Mouse (Mus musculus) embryonic facial prominence, embryonic 11.5 days (tissue): ENCODE measurements around the gene Trpv6. TPM values are rescaled to one million over a fixed set of nuclear protein-coding genes. Genes with fewer than 3 reads are reported as not detected.
A peak's percentile ranks its signal among the peaks of the same experiment; 100 is the strongest.

Source experiments
- ATAC-seq: fragments of 200-750 bp; cut with Nextera tagmentation; replicated peaks from 2 replicates; pipeline ENCODE4 v1.8.0; 2017; ENCODE audit warnings: low read depth; ENCODE audit not compliant: insufficient number of reproducible peaks, low FRiP score, low TSS enrichment
- DNase-seq: peaks from one replicate; pipeline ENCODE4 v3.0.0-alpha.2; 2015; ENCODE audit warnings: low spot score
- H3K27ac ChIP-seq: fragments of 300-500 bp; sonication (generic); replicated peaks from 2 replicates; pipeline ENCODE4 v1.5.1; 2014; ENCODE audit warnings: mild to moderate bottlenecking, low read depth, low read length, control low read depth
- H3K27me3 ChIP-seq: fragments of 300-500 bp; sonication (generic); 2 replicates; pipeline ENCODE4 v1.6.1; 2014; ENCODE audit warnings: mild to moderate bottlenecking, low read length, moderate library complexity, mixed read lengths; ENCODE audit not compliant: control insufficient read depth, insufficient read depth
- H3K36me3 ChIP-seq: fragments of 300-500 bp; sonication (generic); replicated peaks from 2 replicates; pipeline ENCODE4 v1.6.1; 2014; ENCODE audit warnings: low read depth, mild to moderate bottlenecking, low read length, moderate library complexity, mixed read lengths; ENCODE audit not compliant: control insufficient read depth, insufficient read depth
- H3K4me1 ChIP-seq: fragments of 300-500 bp; sonication (generic); 2 replicates; pipeline ENCODE4 v1.6.1; 2014; ENCODE audit warnings: low read length, mixed read lengths; ENCODE audit not compliant: control insufficient read depth, insufficient read depth
- H3K4me2 ChIP-seq: fragments of 300-500 bp; sonication (generic); 2 replicates; pipeline ENCODE4 v1.6.1; 2014; ENCODE audit warnings: low read depth, mild to moderate bottlenecking, control low read depth, low read length, moderate library complexity
- H3K4me3 ChIP-seq: fragments of 300-500 bp; sonication (generic); 2 replicates; pipeline ENCODE4 v1.5.1; 2014; ENCODE audit warnings: low read depth, low read length, control low read depth
- H3K9ac ChIP-seq: fragments of 300-500 bp; sonication (generic); replicated peaks from 2 replicates; pipeline ENCODE4 v1.6.1; 2014; ENCODE audit warnings: mild to moderate bottlenecking, control low read depth, low read length
- H3K9me3 ChIP-seq: fragments of 300-500 bp; sonication (generic); replicated peaks from 2 replicates; pipeline ENCODE4 v1.6.1; 2016; ENCODE audit warnings: mild to moderate bottlenecking, low read length, inconsistent platforms, mixed read lengths; ENCODE audit not compliant: control insufficient read depth
- WGBS: fragments of 180-500 bp; shearing (Covaris S2); extraction: QIAGEN DNeasy Blood & Tissue Kit; methylation state at CpG from one replicate; pipeline ENCODE4 v1.1.7; 2014; 5-methylcytosine and 5-hydroxymethylcytosine counted together
- polyA plus RNA-seq: library from polyadenylated mRNA; unstranded; fragments of >200 nt; fragmentation: Nextera tagmentation; extraction: Ambion mirVana; gene quantifications from 2 replicates; pipeline ENCODE4 v1.2.1, GENCODE M21; 2014

Gene Trpv6
- polyA plus RNA-seq, 1 experiment from 2014 or later = 0.56 TPM

- WGBS = 29% methylated on average over 3 of the region's 3 CpGs
Observed at GRCm38 (mm10) chr6:41640449-41640848, 4.2 kb upstream of the Trpv6 start.

GRCm38 (mm10) chr6:41637927-41638506 is 1.8 kb upstream of the Trpv6 start:
- no peaks in the 10 kb centered on the region for H3K27me3 ChIP-seq
- H3K4me1 ChIP-seq = no peaks in the 10 kb centered on the region
- WGBS = 83% methylated on average over 6 of the region's 6 CpGs
- H3K4me3 ChIP-seq = no peak overlapping the region
- no peak overlapping the region for H3K27ac ChIP-seq
- H3K36me3 ChIP-seq = no peaks in the 10 kb centered on the region
- no peak overlapping the region for H3K9ac ChIP-seq
- no peaks in the 10 kb centered on the region for H3K9me3 ChIP-seq
- DNase-seq (no peak), ATAC-seq (no peak)
- H3K4me2 ChIP-seq = no peak overlapping the region

More at GRCm38 (mm10) chr6:41640449-41640848, 4.2 kb upstream of the Trpv6 start:
- H3K4me2 ChIP-seq = no peak overlapping the region
- H3K9me3 ChIP-seq = no peaks in the 10 kb centered on the region
- no peak for ATAC-seq
- no peak overlapping the region for H3K4me3 ChIP-seq
- H3K9ac ChIP-seq = no peak overlapping the region
- H3K36me3 ChIP-seq = no peaks in the 10 kb centered on the region
- DNase-seq = peak; percentile 4
- no peak overlapping the region for H3K27ac ChIP-seq
- no peaks in the 10 kb centered on the region for H3K27me3 ChIP-seq
- no peaks in the 10 kb centered on the region for H3K4me1 ChIP-seq

DNA sequence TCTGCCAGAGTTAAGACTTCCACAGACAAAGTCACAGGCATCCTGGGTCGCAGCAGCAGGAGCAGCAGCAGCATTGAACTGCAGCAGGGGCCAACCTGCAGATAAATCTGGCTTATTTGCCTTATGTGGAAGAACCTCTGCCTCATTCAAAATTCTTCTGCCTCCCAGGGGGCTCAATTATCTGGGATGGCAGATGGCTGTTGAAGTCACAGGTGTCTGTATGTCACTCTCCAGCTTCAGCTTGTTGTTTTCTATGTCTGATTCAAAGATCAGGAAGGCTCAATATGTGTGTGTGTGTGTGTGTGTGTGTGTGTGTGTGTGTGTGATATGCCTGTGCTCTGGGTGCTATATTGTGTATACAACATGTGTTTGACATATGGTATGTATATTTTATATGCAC is 1.2 kb upstream of the Trpv6 start:
- ATAC-seq (no peak), DNase-seq (no peak)
- Histone ChIP-seq H3K27ac (no peak overlapping the region), H3K9ac (no peak overlapping the region), H3K36me3 (no peaks in the 10 kb centered on the region), H3K4me1 (no peaks in the 10 kb centered on the region), H3K4me2 (no peak overlapping the region), H3K27me3 (no peaks in the 10 kb centered on the region), H3K9me3 (no peaks in the 10 kb centered on the region), H3K4me3 (no peak overlapping the region)
- WGBS = 14% methylated on average over 1 of the region's 1 CpGs

DNA sequence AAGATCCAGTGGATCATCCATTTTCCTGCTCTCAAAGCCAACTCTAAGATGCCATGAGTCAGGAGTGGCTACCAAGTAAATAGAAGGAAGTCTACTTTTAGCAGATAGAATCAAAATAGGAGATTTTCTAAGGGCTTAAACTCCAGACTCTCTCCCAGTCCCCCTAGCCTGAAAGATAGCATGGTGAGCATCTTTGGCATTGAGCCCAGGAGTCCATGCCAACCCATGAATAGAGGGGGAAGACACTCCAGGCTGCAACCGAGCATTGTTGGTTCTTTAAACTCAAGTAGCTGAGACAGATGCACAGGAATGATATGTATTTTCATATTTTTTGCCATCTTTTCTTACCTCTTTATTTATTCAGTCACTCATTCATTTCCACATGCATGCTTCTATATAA is 994 bp downstream of the Trpv6 start:
- WGBS = 67% methylated on average over 1 of the region's 1 CpGs
- H3K36me3 ChIP-seq = no peaks in the 10 kb centered on the region
- H3K27ac ChIP-seq = no peak overlapping the region
- H3K4me2 ChIP-seq = no peak overlapping the region
- H3K9me3 ChIP-seq = no peaks in the 10 kb centered on the region
- no peak overlapping the region for H3K4me3 ChIP-seq
- ATAC-seq = no peak
- H3K4me1 ChIP-seq = no peaks in the 10 kb centered on the region
- no peak overlapping the region for H3K9ac ChIP-seq
- H3K27me3 ChIP-seq = no peaks in the 10 kb centered on the region
- DNase-seq = no peak

- WGBS = 85% methylated on average over 4 of the region's 4 CpGs
- Histone ChIP-seq H3K27ac (no peak overlapping the region), H3K4me3 (no peak overlapping the region), H3K36me3 (no peaks in the 10 kb centered on the region), H3K4me2 (no peak overlapping the region), H3K4me1 (no peaks in the 10 kb centered on the region), H3K27me3 (no peaks in the 10 kb centered on the region), H3K9me3 (no peaks in the 10 kb centered on the region), H3K9ac (no peak overlapping the region)
- DNase-seq (no peak), ATAC-seq (no peak)
Observed at GRCm38 (mm10) chr6:41631549-41631948, 4.7 kb downstream of the Trpv6 start.

DNA sequence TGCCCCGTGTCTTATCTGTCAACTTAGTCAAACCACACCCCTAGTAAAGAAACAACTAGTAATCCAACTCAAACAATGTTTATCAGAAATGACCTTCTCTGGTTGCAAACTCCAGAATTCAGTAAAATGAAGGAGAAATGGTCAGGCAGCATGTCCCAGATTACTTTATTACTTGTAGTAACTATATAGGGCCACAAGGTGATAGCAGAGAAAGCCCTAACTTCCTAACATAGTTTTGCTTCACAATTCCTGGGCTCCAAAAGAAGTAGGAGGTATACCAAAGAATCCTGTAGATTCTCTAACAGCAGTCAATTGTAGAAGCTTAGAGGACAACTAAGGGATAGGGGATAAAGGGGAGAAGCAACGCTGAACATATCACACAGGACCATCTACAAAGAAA is 5.4 kb downstream of the Trpv6 start:
- H3K4me1 ChIP-seq = no peaks in the 10 kb centered on the region
- ATAC-seq (no peak), DNase-seq (no peak)
- no peak overlapping the region for H3K4me3 ChIP-seq
- no peaks in the 10 kb centered on the region for H3K9me3 ChIP-seq
- no peaks in the 10 kb centered on the region for H3K36me3 ChIP-seq
- no peak overlapping the region for H3K27ac ChIP-seq
- no peak overlapping the region for H3K4me2 ChIP-seq
- H3K27me3 ChIP-seq = no peaks in the 10 kb centered on the region
- 76% methylated on average over 2 of the region's 2 CpGs for WGBS
- no peak overlapping the region for H3K9ac ChIP-seq

DNA sequence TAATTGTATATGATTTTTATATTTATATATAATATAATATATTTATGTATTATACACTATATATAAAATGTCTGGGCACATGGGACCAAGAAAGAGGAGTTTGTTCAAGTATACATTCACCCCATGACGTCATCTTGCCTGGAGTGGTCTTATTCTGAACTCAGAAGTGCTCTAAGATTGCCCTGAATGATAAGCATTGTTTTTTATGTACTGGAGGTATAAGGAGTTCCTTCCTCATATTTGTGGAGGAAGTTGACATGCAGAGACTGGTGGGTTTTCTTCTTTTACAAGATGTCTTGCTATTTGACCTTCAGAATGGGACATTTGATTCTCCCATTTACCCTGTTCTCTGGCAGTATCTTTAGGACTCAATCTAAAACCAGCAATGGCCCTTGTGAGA is 8.0 kb downstream of the Trpv6 start:
- Histone ChIP-seq H3K4me2 (no peak overlapping the region), H3K4me3 (no peak overlapping the region), H3K4me1 (no peaks in the 10 kb centered on the region), H3K9ac (no peak overlapping the region), H3K9me3 (no peaks in the 10 kb centered on the region), H3K36me3 (no peaks in the 10 kb centered on the region), H3K27ac (no peak overlapping the region), H3K27me3 (no peaks in the 10 kb centered on the region)
- DNase-seq (no peak), ATAC-seq (no peak)
- WGBS = 81% methylated on average over 1 of the region's 1 CpGs

DNA sequence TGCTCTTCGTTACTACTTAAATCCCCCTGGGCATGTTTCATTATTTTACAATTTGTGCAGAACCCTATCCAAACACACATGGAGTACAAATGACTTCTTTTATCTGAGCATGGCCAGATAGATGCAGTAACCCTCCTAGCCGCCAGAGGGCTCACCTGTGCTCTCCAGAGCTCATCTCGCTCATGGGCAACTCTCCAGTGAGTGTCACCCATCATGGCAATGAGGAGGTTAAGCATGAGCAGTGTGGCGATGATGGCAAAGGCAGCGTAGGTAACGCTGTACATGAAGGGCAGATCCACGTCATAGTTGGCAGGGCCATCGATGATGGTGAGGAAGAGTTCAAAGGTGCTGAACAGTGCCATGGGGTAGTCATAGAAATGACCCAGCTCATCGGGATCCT is 13.5 kb downstream of the Trpv6 start:
- DNase-seq (peak; percentile 11), ATAC-seq (peak; percentile 54; the same call in 1 of the 2 replicates)
- Histone ChIP-seq H3K27ac (no peak overlapping the region), H3K4me2 (no peak overlapping the region), H3K27me3 (no peaks in the 10 kb centered on the region), H3K9me3 (no peaks in the 10 kb centered on the region), H3K36me3 (no peaks in the 10 kb centered on the region), H3K9ac (no peak overlapping the region), H3K4me1 (no peaks in the 10 kb centered on the region), H3K4me3 (no peak overlapping the region)
- 69% methylated on average over 9 of the region's 9 CpGs for WGBS
